Mouse (Mus musculus) macrophage (primary cell): Measurements from ENCODE around the gene Frmd4b. TPM values are rescaled to one million over a fixed set of nuclear protein-coding genes. Genes with fewer than 3 reads are reported as not detected.

Source experiments
- H3K27ac ChIP-seq: fragments of 350-480 bp; formaldehyde crosslinking; 2 replicates; pipeline ENCODE4 v1.9.0; 2021
- H3K36me3 ChIP-seq: fragments of 350-480 bp; formaldehyde crosslinking; 2 replicates; pipeline ENCODE4 v1.9.0; 2021; ENCODE audit errors: inconsistent target
- H3K4me3 ChIP-seq: fragments of 350-480 bp; formaldehyde crosslinking; 2 replicates; pipeline ENCODE4 v1.9.0; 2021; ENCODE audit errors: inconsistent target
- H3K79me2 ChIP-seq: fragments of 350-480 bp; formaldehyde crosslinking; 2 replicates; pipeline ENCODE4 v1.9.0; 2021; ENCODE audit errors: inconsistent target
- WGBS: methylation state at CpG from one replicate; pipeline ENCODE4 v1.1.7; 2026; ENCODE audit warnings: inconsistent platforms; ENCODE audit not compliant: missing documents; 5-methylcytosine and 5-hydroxymethylcytosine counted together
- polyA plus RNA-seq: library from polyadenylated mRNA; stranded (reverse); fragments of 250-400 nt; gene quantifications from 3 replicates; pipeline ENCODE4 v1.2.4, GENCODE M21; 2018; ENCODE audit warnings: inconsistent platforms

The Frmd4b gene
- polyA plus RNA-seq, 1 experiment from 2014 or later = 139 TPM

DNA sequence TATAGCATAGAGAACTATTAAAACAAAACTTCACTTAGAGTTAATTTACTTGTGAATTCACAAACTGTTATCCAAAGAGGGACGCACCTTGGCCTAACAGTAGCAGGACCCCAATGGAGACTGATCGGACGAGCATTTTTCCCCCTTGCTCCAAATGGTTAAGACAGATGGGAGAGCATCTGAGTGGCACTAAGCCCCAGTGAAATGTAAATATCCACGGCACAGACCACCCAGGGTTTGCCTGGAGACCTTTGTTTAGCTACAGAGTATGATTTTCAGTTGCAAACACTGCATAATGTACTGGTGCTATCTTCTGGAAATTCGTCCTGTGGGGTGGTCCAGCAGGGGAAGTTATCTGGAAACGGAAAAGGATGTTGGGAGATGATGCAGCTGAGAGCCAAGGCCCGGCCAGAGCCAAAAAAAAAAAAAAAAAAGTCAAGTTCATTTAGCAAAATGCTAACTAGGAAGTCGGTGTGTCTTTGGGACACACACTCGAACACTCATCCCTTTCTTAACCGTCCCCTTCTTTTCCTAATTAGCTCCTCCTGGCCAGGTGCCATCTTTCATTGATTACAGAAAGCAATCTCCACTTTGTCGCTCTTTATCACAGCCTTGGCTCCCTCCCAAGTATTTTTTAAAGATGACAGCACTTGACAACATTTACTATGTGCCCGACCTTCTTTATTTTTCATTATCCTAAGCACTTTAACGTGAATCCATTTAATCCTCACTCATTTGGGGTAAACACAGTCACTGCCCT, 95.9 kb downstream of the Frmd4b start:
- WGBS = 92% methylated on average over 13 of the region's 13 CpGs

GRCm38 (mm10) chr6:97520566-97520965, 96.8 kb downstream of the Frmd4b start:
- H3K4me3 ChIP-seq = no peak overlapping the region
- H3K36me3 ChIP-seq = no peaks in the 10 kb centered on the region
- WGBS = 67% methylated on average over 2 of the region's 2 CpGs
- H3K79me2 ChIP-seq = no peaks in the 10 kb centered on the region
- H3K27ac ChIP-seq = no peak overlapping the region

More for the DNA sequence above, 95.9 kb downstream of the Frmd4b start:
- no peaks in the 10 kb centered on the region for H3K36me3 ChIP-seq
- H3K4me3 ChIP-seq = no peak overlapping the region
- H3K27ac ChIP-seq = no peak overlapping the region
- H3K79me2 ChIP-seq = no peaks in the 10 kb centered on the region

GRCm38 (mm10) chr6:97519553-97519952, 97.8 kb downstream of the Frmd4b start:
- Histone ChIP-seq H3K79me2 (no peaks in the 10 kb centered on the region), H3K4me3 (no peak overlapping the region), H3K36me3 (no peaks in the 10 kb centered on the region), H3K27ac (no peak overlapping the region)
- 94% methylated on average over 10 of the region's 10 CpGs for WGBS

DNA sequence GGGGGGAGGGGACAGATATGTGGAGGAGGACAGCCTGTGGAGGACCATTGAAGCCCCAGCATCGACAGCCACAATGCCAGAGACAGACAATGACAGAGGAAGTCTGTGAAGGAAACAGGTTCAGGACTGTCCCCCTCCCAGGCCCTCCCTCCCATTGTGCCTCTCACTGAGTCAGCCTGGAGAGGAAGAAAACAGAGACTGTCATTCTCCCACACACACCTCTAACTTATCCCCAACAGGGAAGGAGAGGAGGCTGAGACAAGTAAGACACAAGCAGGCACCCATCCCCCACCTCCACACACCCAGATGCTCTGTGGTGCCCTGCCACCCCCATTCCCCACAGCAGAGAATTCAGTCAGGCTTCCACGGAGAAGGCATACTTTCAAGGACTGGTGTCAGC, 98.9 kb downstream of the Frmd4b start:
- H3K4me3 ChIP-seq = no peak overlapping the region
- H3K36me3 ChIP-seq = no peaks in the 10 kb centered on the region
- H3K27ac ChIP-seq = no peak overlapping the region
- H3K79me2 ChIP-seq = no peaks in the 10 kb centered on the region
- WGBS = 22% methylated on average over 2 of the region's 2 CpGs

DNA sequence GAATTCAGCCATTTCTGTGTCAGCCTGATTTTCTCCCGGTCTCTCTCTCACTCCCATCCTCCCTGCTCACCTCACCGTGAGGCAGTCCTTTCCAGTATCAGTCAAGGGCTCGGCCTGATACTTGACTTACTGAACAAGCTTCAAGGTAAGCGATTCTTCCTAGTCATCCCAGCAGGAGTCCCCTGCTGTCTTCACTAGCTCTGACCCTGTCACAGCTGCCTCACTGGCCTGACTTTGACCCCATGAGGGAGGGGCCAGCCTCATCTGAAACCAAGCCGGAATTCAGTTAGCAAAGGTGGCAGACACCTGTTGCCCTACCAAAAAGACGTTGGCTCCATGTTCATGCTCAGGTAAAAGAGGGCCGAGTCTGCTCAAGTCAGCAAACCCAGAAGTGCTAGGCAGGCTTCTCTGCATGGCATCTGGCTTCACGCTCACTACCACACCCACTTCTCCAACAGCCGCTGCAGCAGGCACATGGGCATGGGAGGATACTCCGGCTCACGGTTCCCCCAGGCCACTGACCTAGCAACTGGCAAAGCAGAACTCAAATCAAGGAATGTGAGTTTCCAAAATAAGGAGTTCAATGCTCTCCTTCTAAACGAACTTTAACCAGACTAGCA, 99.6 kb downstream of the Frmd4b start:
- Histone ChIP-seq H3K4me3 (no peak overlapping the region), H3K36me3 (no peaks in the 10 kb centered on the region), H3K79me2 (no peaks in the 10 kb centered on the region), H3K27ac (no peak overlapping the region)
- WGBS = 91% methylated on average over 12 of the region's 12 CpGs

GRCm38 (mm10) chr6:97516941-97517340, 100.4 kb downstream of the Frmd4b start:
- 97% methylated on average over 3 of the region's 5 CpGs for WGBS
- no peak overlapping the region for H3K4me3 ChIP-seq
- H3K79me2 ChIP-seq = no peaks in the 10 kb centered on the region

DNA sequence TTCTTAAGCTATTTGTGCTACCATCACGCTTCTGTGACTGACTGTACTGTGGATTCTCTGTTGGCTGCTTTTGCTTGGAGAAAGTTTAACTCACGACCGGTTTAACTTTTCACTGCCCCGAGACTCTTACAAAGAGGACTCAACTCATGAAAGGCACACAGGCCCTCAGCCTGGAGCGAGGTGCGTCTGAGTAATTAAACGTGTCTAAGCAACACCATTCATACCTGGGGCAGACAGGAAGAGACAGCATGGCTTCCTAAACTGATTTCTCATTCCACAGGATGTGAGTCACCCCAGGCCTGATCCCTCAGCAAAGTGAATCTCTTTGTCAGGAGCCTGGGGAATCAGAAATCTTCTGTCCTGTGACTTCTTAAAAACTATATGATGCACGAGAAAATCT, 106.6 kb downstream of the Frmd4b start:
- WGBS = 93% methylated on average over 6 of the region's 8 CpGs
- no peaks in the 10 kb centered on the region for H3K79me2 ChIP-seq
- no peak overlapping the region for H3K4me3 ChIP-seq
- H3K27ac ChIP-seq = no peak overlapping the region
- H3K36me3 ChIP-seq = no peaks in the 10 kb centered on the region

More at GRCm38 (mm10) chr6:97516941-97517340, 100.4 kb downstream of the Frmd4b start:
- no peaks in the 10 kb centered on the region for H3K36me3 ChIP-seq
- no peak overlapping the region for H3K27ac ChIP-seq

GRCm38 (mm10) chr6:97509434-97509833, 107.9 kb downstream of the Frmd4b start:
- Histone ChIP-seq H3K79me2 (no peaks in the 10 kb centered on the region), H3K36me3 (no peaks in the 10 kb centered on the region), H3K4me3 (no peak overlapping the region), H3K27ac (no peak overlapping the region)
- 79% methylated on average over 10 of the region's 10 CpGs for WGBS

DNA sequence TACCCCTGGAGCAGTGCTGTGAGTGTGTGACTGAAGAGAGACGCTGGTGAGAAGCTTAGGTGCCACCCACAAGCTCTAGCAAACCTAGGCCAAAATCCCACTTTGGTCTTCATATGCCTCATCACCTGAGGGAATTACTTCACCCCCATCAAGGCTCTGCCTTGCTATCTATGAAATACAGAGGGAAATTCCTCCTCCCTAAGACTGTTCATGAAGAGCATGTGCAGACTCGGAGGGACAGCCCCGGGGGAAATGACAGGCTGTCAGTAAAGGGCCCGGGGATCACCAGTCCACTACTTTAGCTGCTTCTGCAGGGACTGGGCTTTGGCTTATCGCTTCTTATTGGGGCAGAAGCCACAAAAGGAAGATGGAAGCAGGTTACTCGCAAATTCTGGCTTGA, 108.9 kb downstream of the Frmd4b start:
- H3K36me3 ChIP-seq = no peaks in the 10 kb centered on the region
- no peaks in the 10 kb centered on the region for H3K79me2 ChIP-seq
- H3K4me3 ChIP-seq = no peak overlapping the region
- WGBS = 91% methylated on average over 6 of the region's 6 CpGs
- H3K27ac ChIP-seq = no peak overlapping the region

GRCm38 (mm10) chr6:97507893-97508292, 109.4 kb downstream of the Frmd4b start:
- H3K27ac ChIP-seq = no peak overlapping the region
- no peaks in the 10 kb centered on the region for H3K79me2 ChIP-seq
- no peaks in the 10 kb centered on the region for H3K36me3 ChIP-seq
- no peak overlapping the region for H3K4me3 ChIP-seq
- 88% methylated on average over 3 of the region's 3 CpGs for WGBS

DNA sequence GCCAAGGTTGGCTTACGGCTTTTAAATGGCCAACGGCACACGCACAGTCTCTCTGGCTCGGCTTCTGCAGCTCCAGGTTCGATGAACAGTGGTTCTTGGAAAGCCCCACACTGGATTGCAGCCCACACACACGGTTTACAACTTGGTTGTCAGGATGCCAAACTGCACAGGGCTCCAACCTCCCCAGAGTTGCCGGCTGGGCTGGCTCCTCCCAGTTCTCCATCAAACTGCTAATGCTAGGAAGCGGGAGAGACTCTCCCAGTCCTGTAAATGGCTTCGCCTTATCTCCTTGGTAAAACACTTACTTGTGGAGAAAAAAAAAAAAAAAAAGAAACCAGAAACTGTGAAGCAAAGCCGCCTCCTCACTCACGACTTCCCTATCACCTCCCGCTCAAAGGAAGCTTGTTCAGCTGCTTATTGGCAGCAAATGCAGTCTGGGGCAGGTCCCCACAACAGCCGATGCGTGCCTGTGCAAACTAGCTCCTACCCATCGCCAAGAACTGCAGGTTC, 111.1 kb downstream of the Frmd4b start:
- H3K36me3 ChIP-seq = no peaks in the 10 kb centered on the region
- H3K4me3 ChIP-seq = no peak overlapping the region
- no peaks in the 10 kb centered on the region for H3K79me2 ChIP-seq
- no peak overlapping the region for H3K27ac ChIP-seq
- 13% methylated on average over 15 of the region's 15 CpGs for WGBS

- no peaks in the 10 kb centered on the region for H3K36me3 ChIP-seq
- 7% methylated on average over 5 of the region's 5 CpGs for WGBS
- no peak overlapping the region for H3K27ac ChIP-seq
- no peaks in the 10 kb centered on the region for H3K79me2 ChIP-seq
- no peak overlapping the region for H3K4me3 ChIP-seq
These were observed 112.7 kb downstream of the Frmd4b start for GRCm38 (mm10) chr6:97504673-97505072.

DNA sequence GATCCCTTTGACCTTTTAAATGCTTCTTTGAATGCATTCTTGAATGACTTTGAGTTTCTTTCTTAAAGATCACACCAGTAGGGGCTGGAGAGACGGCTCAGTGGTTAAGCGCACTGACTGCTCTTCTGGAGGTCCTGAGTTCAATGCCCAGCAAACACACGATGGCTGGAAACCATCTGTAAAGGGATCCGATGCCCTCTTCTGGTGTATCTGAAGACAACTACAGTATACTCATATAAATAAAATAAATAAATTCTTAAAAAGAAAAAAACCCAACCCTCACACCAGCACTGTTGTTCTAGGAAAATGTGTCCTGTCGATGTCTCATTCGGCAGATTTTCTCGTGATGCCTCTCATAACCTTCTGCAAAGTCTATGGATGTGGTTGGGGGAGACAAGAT, 116.3 kb downstream of the Frmd4b start:
- Histone ChIP-seq H3K36me3 (no peaks in the 10 kb centered on the region), H3K4me3 (no peak overlapping the region), H3K27ac (no peak overlapping the region), H3K79me2 (no peaks in the 10 kb centered on the region)
- WGBS = 69% methylated on average over 6 of the region's 7 CpGs

DNA sequence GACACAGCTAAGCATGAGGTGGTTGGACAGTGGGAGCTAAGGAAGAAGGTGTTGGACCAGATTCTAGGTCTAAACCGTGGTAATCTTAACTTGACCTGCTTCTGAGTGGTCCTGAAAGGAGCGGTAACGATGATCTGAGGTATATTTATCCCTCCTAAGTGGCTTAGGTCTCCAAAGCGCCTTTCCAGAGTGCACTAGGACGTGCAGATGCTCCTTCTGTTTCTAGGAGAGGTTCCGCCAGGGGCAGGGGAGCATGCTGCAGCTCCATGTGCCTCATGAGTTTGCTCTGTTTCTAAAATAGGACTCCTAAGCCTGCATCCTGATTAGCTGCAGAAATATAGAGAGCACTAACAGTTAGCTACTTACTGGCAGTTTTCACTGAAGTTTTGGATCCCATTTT, 117.1 kb downstream of the Frmd4b start:
- no peak overlapping the region for H3K4me3 ChIP-seq
- H3K36me3 ChIP-seq = no peaks in the 10 kb centered on the region
- H3K79me2 ChIP-seq = no peaks in the 10 kb centered on the region
- 92% methylated on average over 6 of the region's 6 CpGs for WGBS
- H3K27ac ChIP-seq = no peak overlapping the region

DNA sequence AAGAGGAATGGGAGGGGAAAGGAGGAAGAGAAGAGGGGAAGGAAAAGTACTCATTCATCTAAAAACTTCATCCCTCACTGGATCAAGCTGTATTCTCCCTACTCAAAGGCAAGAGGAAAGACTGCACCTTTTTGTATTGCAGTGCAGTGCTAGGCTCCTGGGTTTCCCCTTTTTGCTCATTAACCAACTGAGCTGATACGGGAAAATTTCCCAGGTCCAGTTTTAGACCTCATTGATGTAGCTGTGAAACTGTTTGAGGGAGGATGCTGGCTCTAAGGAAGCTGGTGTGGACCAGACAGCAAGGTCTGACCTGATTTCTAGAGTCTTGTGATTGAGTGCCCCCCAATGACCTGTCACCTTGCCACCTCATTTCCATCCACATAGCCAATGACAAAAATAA, 121.3 kb downstream of the Frmd4b start:
- Histone ChIP-seq H3K36me3 (no peaks in the 10 kb centered on the region), H3K27ac (no peak overlapping the region), H3K79me2 (no peaks in the 10 kb centered on the region), H3K4me3 (no peak overlapping the region)
- 38% methylated on average over 1 of the region's 1 CpGs for WGBS
